Mouse (Mus musculus) layer of hippocampus, adult 2 months (tissue): Measurements from ENCODE around the gene Ephb4. TPM values are rescaled to one million over a fixed set of nuclear protein-coding genes. Genes with fewer than 3 reads are reported as not detected.

Source experiments
- DNase-seq, 2 experiments: peaks; one replicate each; pipeline ENCODE4 v3.0.0; 2022; ENCODE audit warnings: low spot score in 2 of 2
- H3K27ac ChIP-seq: fragments of 200-600 bp; 2 replicates; pipeline ENCODE4 v1.8.1; 2022
- H3K4me3 ChIP-seq: fragments of 200-600 bp; 2 replicates; pipeline ENCODE4 v1.8.1; 2022; ENCODE audit warnings: mild to moderate bottlenecking
- CTCF ChIP-seq: fragments of 200-600 bp; conservative IDR thresholded peaks from 2 replicates; pipeline ENCODE4 v1.8.1; 2022; ENCODE audit warnings: antibody characterized with exemption, mild to moderate bottlenecking, moderate library complexity
- total RNA-seq, 2 experiments: library from RNA; stranded (reverse); gene quantifications; 2 replicates each; pipeline ENCODE4 v1.2.3; 2021

Gene Ephb4
- total RNA-seq, 2 experiments from 2014 or later, result 5.6 to 5.7 TPM

- no peak for DNase-seq
- Histone ChIP-seq H3K4me3 (no peak overlapping the region), H3K27ac (no peak overlapping the region)
- no peak for TF ChIP-seq CTCF
These were observed 36.8 kb downstream of the Ephb4 start for GRCm38 (mm10) chr5:137386712-137387111.

GRCm38 (mm10) chr5:137391641-137392040, 41.7 kb downstream of the Ephb4 start:
- no peak for DNase-seq
- TF ChIP-seq CTCF, result no peak
- no peak overlapping the region for H3K4me3 ChIP-seq
- H3K27ac ChIP-seq, result no peak overlapping the region

- Histone ChIP-seq H3K4me3 (no peak overlapping the region), H3K27ac (no peak overlapping the region)
- TF ChIP-seq CTCF, result peak; percentile 13; the same call in 1 of the 2 replicates
- DNase-seq, result no peak
These were observed 44.5 kb downstream of the Ephb4 start for GRCm38 (mm10) chr5:137394456-137394855.

- 0 out of 2 replicates have a peak overlapping the region, but pooled peaks have one; percentile 77 for H3K27ac ChIP-seq
- DNase-seq, result no peak
- no peak for TF ChIP-seq CTCF
These were observed 54.2 kb downstream of the Ephb4 start for GRCm38 (mm10) chr5:137404081-137404480.

GRCm38 (mm10) chr5:137409451-137409850, 59.5 kb downstream of the Ephb4 start:
- no peak overlapping the region for H3K4me3 ChIP-seq
- H3K27ac ChIP-seq, result peak overlapping the region; percentile 32; the same call in 1 of the 2 replicates
- no peak for TF ChIP-seq CTCF
- peak; percentile 24 to 32 for DNase-seq

More at GRCm38 (mm10) chr5:137404081-137404480, 54.2 kb downstream of the Ephb4 start:
- no peak overlapping the region for H3K4me3 ChIP-seq

- Histone ChIP-seq H3K4me3 (no peak overlapping the region), H3K27ac (peak overlapping the region; percentile 32; the same call in 1 of the 2 replicates)
- TF ChIP-seq CTCF, result no peak
- DNase-seq, result no peak
These were observed 60.2 kb downstream of the Ephb4 start for GRCm38 (mm10) chr5:137410066-137410465.

GRCm38 (mm10) chr5:137410549-137410948, 60.6 kb downstream of the Ephb4 start:
- TF ChIP-seq CTCF, result no peak
- DNase-seq, result no peak
- Histone ChIP-seq H3K27ac (no peak overlapping the region), H3K4me3 (no peak overlapping the region)

- TF ChIP-seq CTCF, result no peak
These were observed 61.3 kb downstream of the Ephb4 start for GRCm38 (mm10) chr5:137411235-137411634.

GRCm38 (mm10) chr5:137414253-137414652, 64.3 kb downstream of the Ephb4 start:
- Histone ChIP-seq H3K4me3 (no peak overlapping the region), H3K27ac (no peak overlapping the region)
- no peak for DNase-seq
- no peak for TF ChIP-seq CTCF

More at GRCm38 (mm10) chr5:137411235-137411634, 61.3 kb downstream of the Ephb4 start:
- no peak for DNase-seq
- no peak overlapping the region for H3K27ac ChIP-seq
- no peak overlapping the region for H3K4me3 ChIP-seq

- Histone ChIP-seq H3K4me3 (no peak overlapping the region), H3K27ac (no peak overlapping the region)
- no peak for TF ChIP-seq CTCF
- no peak for DNase-seq
These were observed 69.2 kb downstream of the Ephb4 start for GRCm38 (mm10) chr5:137419105-137419504.

GRCm38 (mm10) chr5:137419841-137420240, 69.9 kb downstream of the Ephb4 start:
- no peak overlapping the region for H3K4me3 ChIP-seq
- H3K27ac ChIP-seq, result no peak overlapping the region
- no peak for TF ChIP-seq CTCF
- no peak for DNase-seq

- H3K4me3 ChIP-seq, result no peak overlapping the region
- DNase-seq, result no peak
- TF ChIP-seq CTCF, result no peak
- no peak overlapping the region for H3K27ac ChIP-seq
These were observed 75.7 kb downstream of the Ephb4 start for GRCm38 (mm10) chr5:137425648-137426047.

Other genes starting within 250 kb of the Ephb4 start
- gene Trim56, start 233.9 kb upstream of the Ephb4 start, total RNA-seq, result 1 to 10 TPM; 5.5 to 5.8 TPM
- not detected for gene Muc3, start 200.8 kb upstream of the Ephb4 start, total RNA-seq
- 1 to 10 TPM; 3.6 to 4.2 TPM for gene Muc3a, start 137.7 kb upstream of the Ephb4 start, total RNA-seq
- gene Ache, start 62.6 kb upstream of the Ephb4 start, total RNA-seq, result 10 to 100 TPM; 58.5 to 62.3 TPM
- gene Ufsp1, start 55.5 kb upstream of the Ephb4 start, total RNA-seq, result 10 to 100 TPM; 12.4 to 13.8 TPM
- 100 to 1,000 TPM; 223 to 232 TPM for gene Srrt, start 42.4 kb upstream of the Ephb4 start, total RNA-seq
- gene Trip6, start 35.7 kb upstream of the Ephb4 start, total RNA-seq, result 1 to 10 TPM; 4.8 to 7.3 TPM
- gene Slc12a9, start 16.5 kb upstream of the Ephb4 start, total RNA-seq, result 10 to 100 TPM; 27.9 to 28.4 TPM
- under 1 TPM; 0.36 to 0.49 TPM for gene Zan, start 127.0 kb downstream of the Ephb4 start, total RNA-seq
- gene Pop7, start 152.4 kb downstream of the Ephb4 start, total RNA-seq, result 10 to 100 TPM; 33.8 to 35.1 TPM
- 10 to 100 TPM; 61.9 to 63.5 TPM for gene Gigyf1, start 168.4 kb downstream of the Ephb4 start, total RNA-seq
- not detected for gene Epo, start 183.1 kb downstream of the Ephb4 start, total RNA-seq
- 100 to 1,000 TPM; 600 to 607 TPM for gene Gnb2, start 183.4 kb downstream of the Ephb4 start, total RNA-seq
- gene Actl6b, start 203.4 kb downstream of the Ephb4 start, total RNA-seq, result 100 to 1,000 TPM; 138 to 142 TPM
- 10 to 100 TPM; 16.7 to 20.2 TPM for gene Tfr2, start 219.7 kb downstream of the Ephb4 start, total RNA-seq